Mouse (Mus musculus): ENCODE results near the gene Pxk. TPM values are rescaled to one million over a fixed set of nuclear protein-coding genes. Genes with fewer than 3 reads are reported as not detected.

The Pxk gene
- polyA plus RNA-seq, 1 experiment: 10.5 TPM

DNA sequence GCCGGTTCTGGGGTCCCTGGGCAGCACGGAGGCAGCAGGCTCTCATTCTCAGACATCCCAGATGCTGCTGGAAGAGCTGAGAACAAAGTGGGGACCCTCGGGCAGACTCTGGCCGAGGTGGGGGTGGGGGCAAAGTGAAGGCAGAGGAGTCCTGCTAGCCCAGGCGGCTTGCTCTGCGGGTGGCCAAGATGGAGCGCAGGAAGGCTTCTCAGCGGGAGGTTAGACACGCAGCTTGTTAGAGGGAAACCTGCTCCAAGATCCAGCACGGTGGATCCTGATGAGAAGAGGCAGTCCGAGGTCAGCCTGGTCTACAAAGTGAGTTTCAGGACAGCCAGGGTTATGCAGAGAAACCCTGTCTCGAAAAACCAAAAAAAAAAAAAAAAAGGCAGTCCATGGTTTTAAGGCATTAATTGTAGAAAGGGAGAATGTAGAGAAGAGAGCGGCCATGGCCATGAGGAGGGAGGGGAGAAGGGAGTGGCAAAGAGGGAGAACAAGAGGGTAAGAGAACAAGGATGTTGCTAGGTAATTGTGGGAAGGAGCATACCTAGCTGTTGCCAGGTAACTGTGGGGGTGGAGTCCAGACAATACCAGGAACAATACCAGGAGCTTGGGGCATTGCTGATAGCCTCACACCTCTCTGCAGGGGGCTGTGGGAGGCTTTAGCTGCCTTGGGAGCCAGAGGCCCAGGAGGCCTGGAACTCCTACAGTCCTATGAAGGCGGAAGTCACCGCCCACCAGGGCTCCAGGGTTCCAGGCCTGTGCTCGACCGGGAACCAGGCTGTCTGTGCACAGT is 43.5 kb upstream of the Pxk start:
- no peak overlapping the region for H3ac ChIP-seq (ENCODE audit: control insufficient read depth, insufficient read length)
- no peak overlapping the region for H3K4me3 ChIP-seq
- no peak overlapping the region for H3K4me2 ChIP-seq (ENCODE audit: low read depth)
- TF ChIP-seq MAX (IDR thresholded peaks at IDR 0.05; ENCODE audit: low read depth) (no peak), MYOG (IDR thresholded peaks at IDR 0.05; ENCODE audit: control insufficient read depth in 1 of 3, insufficient read depth in 1 of 3, insufficient read length in 2 of 3, low read depth in 2 of 3) (no peak)
- H3K79me2 ChIP-seq (ENCODE audit: control insufficient read depth, insufficient read depth): no peaks in the 10 kb centered on the region
- no peaks in the 10 kb centered on the region for H3K36me3 ChIP-seq (ENCODE audit: control insufficient read depth, insufficient read depth)
- H3K27me3 ChIP-seq (ENCODE audit: control insufficient read depth, insufficient read depth, insufficient read length): no peaks in the 10 kb centered on the region

DNA sequence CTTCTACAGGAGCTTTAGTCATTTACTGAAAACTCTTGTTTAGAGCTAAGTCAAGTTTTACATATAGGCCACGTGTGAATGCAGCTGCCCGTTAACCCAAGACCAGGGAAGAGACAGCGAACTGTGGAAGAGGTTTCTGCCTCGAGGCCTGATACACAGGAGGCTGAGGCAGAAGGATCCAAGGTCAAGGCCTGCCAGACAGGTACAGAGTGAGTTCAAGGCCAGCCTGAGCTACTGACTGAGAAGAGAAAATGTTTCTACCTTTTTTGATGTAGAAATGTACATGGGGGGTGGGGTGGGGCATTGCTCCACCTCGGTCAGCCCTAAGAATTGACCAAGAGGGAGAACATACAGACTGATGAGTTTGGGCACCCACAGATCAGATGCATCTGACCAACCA is 41.9 kb upstream of the Pxk start:
- no peak overlapping the region for H3K4me3 ChIP-seq
- no peaks in the 10 kb centered on the region for H3K36me3 ChIP-seq (ENCODE audit: control insufficient read depth, insufficient read depth)
- H3K79me2 ChIP-seq (ENCODE audit: control insufficient read depth, insufficient read depth): no peaks in the 10 kb centered on the region
- H3K27me3 ChIP-seq (ENCODE audit: control insufficient read depth, insufficient read depth, insufficient read length): no peaks in the 10 kb centered on the region
- TF ChIP-seq MYOD1 (IDR thresholded peaks at IDR 0.05; ENCODE audit: control insufficient read depth in 1 of 3, insufficient read length in 2 of 3, low read depth in 2 of 3) (no peak), MAX (IDR thresholded peaks at IDR 0.05; ENCODE audit: low read depth) (no peak), REST (IDR thresholded peaks at IDR 0.05; ENCODE audit: insufficient read depth, insufficient read length) (no peak), MYOG (IDR thresholded peaks at IDR 0.05; ENCODE audit: control insufficient read depth in 1 of 3, insufficient read depth in 1 of 3, insufficient read length in 2 of 3, low read depth in 2 of 3) (no peak), CEBPB (IDR thresholded peaks at IDR 0.05; ENCODE audit: insufficient read depth, poor library complexity, severe bottlenecking) (no peak)
- no peak overlapping the region for H3ac ChIP-seq (ENCODE audit: control insufficient read depth, insufficient read length)
- H3K4me2 ChIP-seq (ENCODE audit: low read depth): no peak overlapping the region

DNA sequence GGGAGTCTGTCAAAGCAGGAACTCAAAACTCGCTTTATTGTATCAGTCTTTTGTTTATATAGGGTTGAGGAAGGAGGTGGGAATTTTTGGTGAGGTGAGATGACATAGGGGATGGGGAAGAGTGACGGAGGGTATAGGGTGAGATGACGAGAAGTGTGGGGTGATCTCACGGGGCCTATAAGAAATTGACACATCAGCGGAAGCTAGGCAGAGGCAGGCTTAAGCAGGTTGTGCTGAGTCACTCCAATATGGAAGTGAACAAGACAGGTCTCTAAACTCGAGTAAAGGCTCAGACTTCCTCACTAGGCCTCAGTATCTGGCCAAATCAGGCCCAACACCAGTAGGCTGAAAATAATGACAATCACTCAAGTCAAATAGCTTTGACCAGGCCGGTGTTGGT is 38.1 kb upstream of the Pxk start:
- Histone ChIP-seq H3K79me2 (ENCODE audit: control insufficient read depth, insufficient read depth) (no peaks in the 10 kb centered on the region), H3K36me3 (ENCODE audit: control insufficient read depth, insufficient read depth) (no peaks in the 10 kb centered on the region), H3K4me2 (ENCODE audit: low read depth) (no peak overlapping the region), H3ac (ENCODE audit: control insufficient read depth, insufficient read length) (no peak overlapping the region), H3K27me3 (ENCODE audit: control insufficient read depth, insufficient read depth, insufficient read length) (no peaks in the 10 kb centered on the region), H3K4me3 (no peak overlapping the region)
- TF ChIP-seq REST (IDR thresholded peaks at IDR 0.05; ENCODE audit: insufficient read depth, insufficient read length) (no peak), E2F4 (IDR thresholded peaks at IDR 0.05; ENCODE audit: insufficient read depth) (no peak), MYOD1 (IDR thresholded peaks at IDR 0.05; ENCODE audit: control insufficient read depth in 1 of 3, insufficient read length in 2 of 3, low read depth in 2 of 3) (no peak), MYOG (IDR thresholded peaks at IDR 0.05; ENCODE audit: control insufficient read depth in 1 of 3, insufficient read depth in 1 of 3, insufficient read length in 2 of 3, low read depth in 2 of 3) (no peak), POLR2AphosphoS2 (IDR thresholded peaks at IDR 0.05; ENCODE audit: insufficient read length, low read depth) (no peak), CEBPB (IDR thresholded peaks at IDR 0.05; ENCODE audit: insufficient read depth, poor library complexity, severe bottlenecking) (no peak), TCF3 (IDR thresholded peaks at IDR 0.05; ENCODE audit: insufficient read length, low read depth) (no peak), USF1 (IDR thresholded peaks at IDR 0.05; ENCODE audit: low read depth) (no peak), SRF (IDR thresholded peaks at IDR 0.05; ENCODE audit: control insufficient read depth, insufficient read length, low read depth) (no peak), POLR2A (IDR thresholded peaks at IDR 0.05; ENCODE audit: insufficient read length, low read depth) (no peak), MAX (IDR thresholded peaks at IDR 0.05; ENCODE audit: low read depth) (no peak), TCF12 (IDR thresholded peaks at IDR 0.05; ENCODE audit: insufficient read depth, poor library complexity, severe bottlenecking) (no peak)

DNA sequence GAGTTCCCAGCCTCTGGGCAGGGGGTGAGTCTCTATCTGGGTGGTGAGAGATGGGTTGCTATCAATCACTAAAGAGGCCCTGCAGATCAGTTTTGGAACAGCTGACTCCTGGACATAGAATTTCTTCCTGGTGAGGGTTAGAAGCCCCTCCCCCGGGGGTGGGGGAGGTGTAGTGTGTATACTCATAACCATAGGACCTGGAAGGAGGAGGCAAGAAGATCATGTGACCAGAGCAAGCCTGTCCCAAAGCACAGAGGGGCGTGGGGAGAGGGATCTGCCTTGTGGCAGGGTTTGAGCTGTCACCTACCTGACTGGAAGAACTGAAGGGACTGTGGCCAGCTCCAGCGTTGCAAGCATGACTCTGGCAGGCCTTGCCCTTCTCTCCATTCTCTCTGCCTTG is 35.9 kb upstream of the Pxk start:
- Histone ChIP-seq H3ac (ENCODE audit: control insufficient read depth, insufficient read length) (no peak overlapping the region), H3K4me2 (ENCODE audit: low read depth) (no peak overlapping the region), H3K4me3 (no peak overlapping the region), H3K79me2 (ENCODE audit: control insufficient read depth, insufficient read depth) (no peaks in the 10 kb centered on the region), H3K36me3 (ENCODE audit: control insufficient read depth, insufficient read depth) (no peaks in the 10 kb centered on the region), H3K27me3 (ENCODE audit: control insufficient read depth, insufficient read depth, insufficient read length) (peaks cover 17% of the 10 kb centered on the region)
- TF ChIP-seq TCF12 (IDR thresholded peaks at IDR 0.05; ENCODE audit: insufficient read depth, poor library complexity, severe bottlenecking) (no peak), TCF3 (IDR thresholded peaks at IDR 0.05; ENCODE audit: insufficient read length, low read depth) (no peak), CEBPB (IDR thresholded peaks at IDR 0.05; ENCODE audit: insufficient read depth, poor library complexity, severe bottlenecking) (no peak), E2F4 (IDR thresholded peaks at IDR 0.05; ENCODE audit: insufficient read depth) (no peak), MYOG (IDR thresholded peaks at IDR 0.05; ENCODE audit: control insufficient read depth in 1 of 3, insufficient read depth in 1 of 3, insufficient read length in 2 of 3, low read depth in 2 of 3) (no peak), MAX (IDR thresholded peaks at IDR 0.05; ENCODE audit: low read depth) (no peak), POLR2AphosphoS2 (IDR thresholded peaks at IDR 0.05; ENCODE audit: insufficient read length, low read depth) (no peak), POLR2A (IDR thresholded peaks at IDR 0.05; ENCODE audit: insufficient read length, low read depth) (no peak), REST (IDR thresholded peaks at IDR 0.05; ENCODE audit: insufficient read depth, insufficient read length) (no peak), MYOD1 (IDR thresholded peaks at IDR 0.05; ENCODE audit: control insufficient read depth in 1 of 3, insufficient read length in 2 of 3, low read depth in 2 of 3) (no peak), USF1 (IDR thresholded peaks at IDR 0.05; ENCODE audit: low read depth) (no peak), SRF (IDR thresholded peaks at IDR 0.05; ENCODE audit: control insufficient read depth, insufficient read length, low read depth) (no peak)
